Mouse (Mus musculus) forebrain, embryonic 14.5 days (tissue): Measurements from ENCODE around the gene Cemip2. TPM values are rescaled to one million over a fixed set of nuclear protein-coding genes. Genes with fewer than 3 reads are reported as not detected.

ENCODE experiments used
- ATAC-seq: fragments of 200-750 bp; cut with Nextera tagmentation; 2 replicates; pipeline ENCODE4 v1.8.0; 2017; ENCODE audit warnings: mild to moderate bottlenecking, moderate library complexity
- DNase-seq: peaks from one replicate; pipeline ENCODE4 v3.0.0-alpha.2; 2015; ENCODE audit warnings: low spot score
- H3K27ac ChIP-seq: fragments of 300-500 bp; sonication (generic); 2 replicates; pipeline ENCODE4 v1.5.1; 2014; ENCODE audit warnings: low read depth, mild to moderate bottlenecking, control low read depth, low read length, moderate library complexity
- H3K27me3 ChIP-seq: fragments of 300-500 bp; sonication (generic); replicated peaks from 2 replicates; pipeline ENCODE4 v1.6.1; 2014; ENCODE audit warnings: low read length, control low read depth, mixed read lengths; ENCODE audit not compliant: control insufficient read depth, insufficient read depth
- H3K36me3 ChIP-seq: fragments of 300-500 bp; sonication (generic); 2 replicates; pipeline ENCODE4 v1.6.1; 2014; ENCODE audit warnings: low read length, control low read depth; ENCODE audit not compliant: control insufficient read depth, insufficient read depth
- H3K4me1 ChIP-seq: fragments of 300-500 bp; sonication (generic); 2 replicates; pipeline ENCODE4 v1.6.1; 2014; ENCODE audit warnings: antibody characterized with exemption, low read length, control low read depth; ENCODE audit not compliant: control insufficient read depth, insufficient read depth
- H3K4me2 ChIP-seq: fragments of 300-500 bp; sonication (generic); 2 replicates; pipeline ENCODE4 v1.6.1; 2014; ENCODE audit warnings: mild to moderate bottlenecking, control low read depth, low read length
- H3K4me3 ChIP-seq: fragments of 300-500 bp; sonication (generic); 2 replicates; pipeline ENCODE4 v1.5.1; 2014; ENCODE audit warnings: low read depth, low read length, control low read depth
- H3K9ac ChIP-seq: fragments of 300-500 bp; sonication (generic); 2 replicates; pipeline ENCODE4 v1.6.1; 2014; ENCODE audit warnings: mild to moderate bottlenecking, low read length, control low read depth, moderate library complexity
- H3K9me3 ChIP-seq: fragments of 300-500 bp; sonication (generic); replicated peaks from 2 replicates; pipeline ENCODE4 v1.6.1; 2016; ENCODE audit warnings: low read length, control low read depth, mixed read lengths; ENCODE audit not compliant: control insufficient read depth
- WGBS: fragments of 180-500 bp; shearing (Covaris S2); extraction: QIAGEN DNeasy Blood & Tissue Kit; methylation state at CpG from one replicate; pipeline ENCODE4 v1.1.7; 2014; 5-methylcytosine and 5-hydroxymethylcytosine counted together
- polyA plus RNA-seq: library from polyadenylated mRNA; unstranded; fragments of >200 nt; fragmentation: Nextera tagmentation; extraction: Ambion mirVana; gene quantifications from 2 replicates; pipeline ENCODE4 v1.2.1, GENCODE M21; 2014

The Cemip2 gene
- polyA plus RNA-seq, 1 experiment from 2014 or later, result 29.2 TPM

DNA sequence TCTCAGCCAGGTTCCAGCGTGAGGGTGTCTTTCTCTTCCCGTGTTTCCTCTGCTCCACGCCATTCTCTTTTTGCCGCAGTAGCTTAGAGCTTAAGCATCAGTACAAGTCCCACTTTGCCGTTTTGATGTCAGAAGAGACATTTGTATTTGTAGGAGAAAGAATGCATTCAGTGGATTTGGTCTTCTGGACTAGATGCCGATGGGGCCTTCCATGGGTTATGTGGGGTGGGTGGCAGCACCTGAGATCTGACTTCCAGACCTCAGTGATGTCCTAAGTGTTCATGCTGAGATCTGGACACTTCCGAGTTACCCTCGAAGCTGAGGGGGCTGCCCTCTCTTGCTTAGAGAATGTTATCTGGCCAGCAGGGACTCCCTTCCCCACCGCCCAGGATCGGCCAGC, 72.6 kb downstream of the Cemip2 start:
- Histone ChIP-seq H3K36me3 (peaks cover 90% of the 10 kb centered on the region), H3K9me3 (no peaks in the 10 kb centered on the region), H3K9ac (no peak overlapping the region), H3K27ac (no peak overlapping the region), H3K4me2 (no peak overlapping the region), H3K4me1 (no peaks in the 10 kb centered on the region), H3K4me3 (no peak overlapping the region), H3K27me3 (no peaks in the 10 kb centered on the region)
- no peak for ATAC-seq
- no peak for DNase-seq
- 94% methylated on average over 10 of the region's 10 CpGs for WGBS

DNA sequence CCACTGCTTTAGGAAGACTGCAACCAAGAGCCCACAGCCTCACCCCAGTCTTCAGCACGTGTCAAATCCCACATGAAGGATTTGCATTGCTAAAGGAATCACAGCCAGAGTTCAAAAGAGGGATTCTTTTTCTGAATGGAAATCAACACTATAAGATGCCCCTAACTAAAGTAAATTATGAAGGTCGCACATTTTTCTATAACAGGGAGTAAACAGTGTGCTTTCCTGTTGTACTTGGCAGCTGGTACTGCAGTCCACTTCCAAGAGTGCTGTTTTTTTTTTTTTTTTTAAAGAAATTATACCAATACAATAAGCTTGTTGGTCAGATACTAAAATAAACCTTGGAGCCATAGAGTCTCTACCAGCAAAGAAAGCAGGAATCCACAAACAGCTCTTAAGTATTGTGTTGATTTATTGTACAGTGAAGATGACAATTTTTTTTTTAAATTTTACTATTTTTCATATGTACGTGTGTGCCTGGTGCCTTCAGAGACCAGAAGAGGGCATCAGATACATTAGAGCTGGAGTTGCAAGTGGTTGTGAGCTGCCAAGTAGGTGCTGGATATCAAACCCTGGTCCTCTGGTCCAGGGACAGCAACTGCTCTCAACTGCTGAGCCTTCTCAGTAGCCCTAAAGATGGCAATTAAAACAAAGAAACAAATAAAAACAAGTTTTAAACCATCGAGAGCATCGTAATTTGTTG, 76.5 kb downstream of the Cemip2 start:
- Histone ChIP-seq H3K4me2 (no peak overlapping the region), H3K27ac (no peak overlapping the region), H3K36me3 (peaks cover 87% of the 10 kb centered on the region), H3K9me3 (no peaks in the 10 kb centered on the region), H3K4me1 (no peaks in the 10 kb centered on the region), H3K9ac (no peak overlapping the region), H3K27me3 (no peaks in the 10 kb centered on the region), H3K4me3 (no peak overlapping the region)
- no peak for ATAC-seq
- WGBS, result 91% methylated on average over 5 of the region's 5 CpGs
- no peak for DNase-seq

DNA sequence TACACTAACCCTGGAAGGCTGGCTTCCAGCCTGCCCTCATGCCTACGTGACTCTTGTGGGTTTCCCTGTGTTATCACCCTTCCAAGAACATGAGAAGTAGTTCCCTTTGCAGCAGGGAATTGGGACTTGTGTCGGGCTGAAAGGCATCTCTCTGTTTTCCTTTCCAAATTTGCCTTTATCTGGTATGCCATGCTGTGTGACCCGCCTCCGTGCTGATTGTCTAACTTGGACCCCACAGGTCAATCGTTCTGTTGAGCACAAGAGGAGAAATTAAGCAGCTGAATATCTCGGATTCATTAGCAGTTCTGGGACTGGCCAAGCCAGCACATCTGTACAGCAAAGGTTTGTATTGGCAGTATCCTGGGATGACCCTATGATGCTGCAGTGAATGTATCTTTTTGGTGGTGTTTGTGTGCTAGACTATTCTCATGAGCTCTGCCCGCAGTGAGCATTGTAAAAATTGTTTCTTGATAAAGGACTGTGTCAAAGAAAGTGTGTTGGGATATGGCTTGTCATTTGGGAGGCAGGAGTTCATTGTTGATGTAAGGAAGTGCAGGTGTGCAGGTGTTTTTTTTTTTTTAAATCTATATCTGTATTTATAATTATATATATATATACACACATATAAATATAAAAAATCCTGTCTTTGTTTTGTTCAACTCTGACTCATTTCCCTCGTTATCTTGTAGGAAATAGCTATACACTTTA, 77.4 kb downstream of the Cemip2 start:
- Histone ChIP-seq H3K4me2 (no peak overlapping the region), H3K4me1 (no peaks in the 10 kb centered on the region), H3K9me3 (no peaks in the 10 kb centered on the region), H3K27me3 (no peaks in the 10 kb centered on the region), H3K36me3 (peaks cover 85% of the 10 kb centered on the region), H3K4me3 (no peak overlapping the region), H3K9ac (no peak overlapping the region), H3K27ac (no peak overlapping the region)
- no peak for DNase-seq
- ATAC-seq, result no peak
- 86% methylated on average over 8 of the region's 8 CpGs for WGBS

DNA sequence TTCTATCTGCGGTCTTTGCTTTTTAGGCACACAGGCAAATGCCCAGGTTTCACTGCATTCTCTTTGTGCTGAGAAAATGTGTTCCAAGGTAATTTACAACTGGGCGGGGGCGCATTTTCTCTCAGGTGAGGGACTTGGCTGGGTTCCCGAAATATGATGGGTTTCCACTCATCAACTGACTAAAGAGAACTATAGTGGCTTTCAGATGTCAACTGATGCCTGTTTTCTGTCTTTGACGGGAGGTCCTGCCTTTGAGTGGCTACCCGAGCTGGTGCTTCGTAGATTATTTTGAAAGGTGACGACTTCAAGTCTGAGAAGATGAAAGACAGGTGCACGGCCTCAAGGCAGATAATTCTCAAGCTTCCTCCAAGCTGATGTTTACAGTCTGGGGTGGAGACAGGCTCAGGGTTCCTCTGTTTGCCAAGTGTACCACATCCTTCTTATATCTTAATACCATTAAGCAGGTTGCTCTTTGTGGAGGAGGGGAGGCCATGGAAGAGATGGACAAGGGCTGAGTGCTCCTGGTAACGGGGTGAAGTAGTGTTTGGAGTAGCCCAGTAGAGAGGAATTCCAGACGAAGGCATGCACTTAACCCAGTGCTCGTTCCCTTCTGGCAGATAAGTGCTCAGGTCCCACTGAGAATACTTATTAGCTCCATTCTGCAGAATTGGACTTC, 80.8 kb downstream of the Cemip2 start:
- Histone ChIP-seq H3K27ac (no peak overlapping the region), H3K4me3 (no peak overlapping the region), H3K4me1 (no peaks in the 10 kb centered on the region), H3K9ac (no peak overlapping the region), H3K27me3 (no peaks in the 10 kb centered on the region), H3K9me3 (no peaks in the 10 kb centered on the region), H3K4me2 (no peak overlapping the region), H3K36me3 (peaks cover 55% of the 10 kb centered on the region)
- no peak for ATAC-seq
- 91% methylated on average over 12 of the region's 12 CpGs for WGBS
- no peak for DNase-seq

DNA sequence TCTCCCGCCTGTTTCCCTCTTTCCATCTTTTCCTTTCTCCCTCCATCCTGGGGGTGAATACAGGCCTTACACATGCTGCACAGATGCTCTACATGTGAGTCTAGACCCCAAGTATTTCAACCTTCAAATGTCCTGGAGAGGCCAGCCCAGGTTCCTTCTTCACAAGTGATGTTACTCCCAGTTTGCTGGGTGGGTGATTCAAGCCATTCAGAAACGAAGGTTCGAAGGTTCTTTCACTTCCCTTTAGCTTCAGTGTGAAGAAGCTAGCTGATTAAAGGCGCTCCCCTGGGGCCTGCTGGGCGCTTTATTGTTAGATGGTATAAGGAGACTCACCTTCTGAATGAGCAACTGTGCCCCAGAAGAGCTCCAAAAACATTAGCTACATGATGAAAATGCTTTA, 82.0 kb downstream of the Cemip2 start:
- Histone ChIP-seq H3K4me2 (no peak overlapping the region), H3K27me3 (no peaks in the 10 kb centered on the region), H3K9ac (no peak overlapping the region), H3K4me3 (no peak overlapping the region), H3K36me3 (peaks cover 44% of the 10 kb centered on the region), H3K9me3 (no peaks in the 10 kb centered on the region), H3K4me1 (no peaks in the 10 kb centered on the region), H3K27ac (no peak overlapping the region)
- WGBS, result 69% methylated on average over 5 of the region's 5 CpGs
- DNase-seq (no peak), ATAC-seq (no peak)

DNA sequence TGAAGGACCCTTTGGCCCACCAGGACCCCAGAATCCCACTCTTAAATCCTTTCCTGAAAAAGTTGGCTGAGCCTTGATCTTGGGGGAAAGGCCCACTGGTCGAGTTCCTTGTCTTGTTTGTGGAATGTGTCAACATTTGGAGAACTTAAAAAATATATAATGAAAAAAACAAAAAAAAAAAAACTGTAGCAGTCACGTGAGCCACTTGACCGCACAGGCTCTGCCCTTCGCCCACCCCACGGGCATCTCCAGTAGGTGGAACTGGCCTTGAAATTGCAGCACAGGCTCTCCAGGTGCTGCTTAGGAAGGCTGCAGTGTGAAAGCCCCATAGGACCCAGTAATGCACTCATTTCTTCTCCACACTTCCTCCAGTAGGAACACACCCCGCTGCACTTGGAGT, 82.8 kb downstream of the Cemip2 start:
- H3K9ac ChIP-seq, result no peak overlapping the region
- ATAC-seq (no peak), DNase-seq (no peak)
- no peak overlapping the region for H3K4me3 ChIP-seq
- WGBS, result 90% methylated on average over 6 of the region's 6 CpGs
- H3K4me2 ChIP-seq, result no peak overlapping the region
- H3K36me3 ChIP-seq, result peaks cover 36% of the 10 kb centered on the region
- H3K27me3 ChIP-seq, result no peaks in the 10 kb centered on the region
- no peak overlapping the region for H3K27ac ChIP-seq
- no peaks in the 10 kb centered on the region for H3K4me1 ChIP-seq
- no peaks in the 10 kb centered on the region for H3K9me3 ChIP-seq

DNA sequence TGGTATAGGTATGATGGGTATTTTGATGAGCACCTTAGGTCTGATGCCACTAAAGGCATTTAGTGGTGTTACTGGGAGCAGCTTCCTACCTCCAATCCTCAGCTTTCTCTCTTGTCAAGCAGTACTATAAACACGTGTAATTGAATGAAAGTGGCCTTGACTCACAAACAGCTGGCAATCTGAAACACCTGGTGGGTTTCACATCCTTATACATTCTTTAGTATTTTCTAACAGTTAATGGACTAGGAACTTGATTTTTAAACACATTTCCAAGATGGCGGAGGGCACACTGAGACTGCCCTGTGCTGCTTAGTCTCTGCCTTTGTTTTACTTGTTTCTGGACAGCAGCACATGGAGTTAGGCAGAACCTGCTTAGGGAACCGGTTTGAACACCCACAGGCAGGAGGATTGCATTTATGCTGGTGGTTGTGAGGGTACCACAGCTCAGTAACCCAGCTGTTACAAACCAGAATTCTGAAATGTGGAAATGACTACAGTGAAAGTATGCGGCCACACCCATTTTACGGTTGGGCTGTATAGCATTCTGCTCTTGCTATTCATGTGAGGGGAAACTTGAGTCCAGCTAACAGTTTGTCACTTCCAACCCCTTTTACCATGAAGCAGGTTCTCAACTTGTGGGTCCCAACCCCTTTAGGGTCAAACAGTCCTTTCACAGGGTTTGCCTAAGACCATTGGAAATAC, 84.3 kb downstream of the Cemip2 start:
- no peak overlapping the region for H3K27ac ChIP-seq
- peaks cover 21% of the 10 kb centered on the region for H3K36me3 ChIP-seq
- ATAC-seq (no peak), DNase-seq (no peak)
- no peaks in the 10 kb centered on the region for H3K27me3 ChIP-seq
- no peak overlapping the region for H3K4me2 ChIP-seq
- no peak overlapping the region for H3K4me3 ChIP-seq
- no peak overlapping the region for H3K9ac ChIP-seq
- no peaks in the 10 kb centered on the region for H3K9me3 ChIP-seq
- 90% methylated on average over 5 of the region's 5 CpGs for WGBS
- H3K4me1 ChIP-seq, result no peaks in the 10 kb centered on the region

DNA sequence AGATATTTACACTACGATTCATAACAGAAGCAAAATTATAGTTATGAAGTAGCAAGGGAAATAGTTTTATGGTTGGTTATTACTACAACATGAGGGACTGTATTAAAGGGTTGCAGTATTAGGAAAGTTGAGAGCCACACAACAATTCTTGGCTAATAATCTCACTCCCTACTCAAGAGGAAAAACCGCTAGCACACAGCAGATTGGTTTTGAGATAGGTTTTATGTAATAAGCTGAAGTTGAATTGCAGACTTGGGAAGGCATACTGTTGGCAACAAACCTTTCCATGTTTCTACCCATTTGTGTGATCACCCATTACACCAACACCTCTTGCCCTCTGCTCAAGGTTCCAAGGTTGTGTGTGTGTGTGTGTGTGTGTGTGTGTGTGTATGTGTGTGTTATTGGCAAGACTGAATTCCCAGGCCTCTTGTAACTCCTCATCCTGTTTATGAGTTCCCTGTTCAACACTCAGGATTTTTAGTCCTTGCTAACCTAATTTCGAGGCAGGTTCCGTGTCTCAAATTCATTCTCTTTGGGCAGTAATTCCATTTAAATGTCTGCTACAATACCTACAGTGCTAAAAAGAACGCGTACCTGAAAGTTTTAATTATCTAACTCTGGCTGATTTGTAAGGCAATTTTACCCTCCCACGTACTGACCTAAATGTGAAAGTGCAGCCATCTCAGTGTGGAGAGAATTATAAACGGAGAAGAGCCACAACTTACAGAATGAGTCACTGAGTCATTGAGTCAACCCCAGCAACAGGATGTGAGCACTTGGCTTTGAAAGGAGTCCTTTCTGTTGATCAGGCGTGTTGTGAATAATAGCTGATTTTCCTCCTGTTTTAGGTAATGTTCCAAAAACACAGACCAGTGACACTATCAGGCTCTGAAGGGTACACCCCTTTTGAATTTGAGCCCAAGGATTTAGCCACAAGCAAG, 85.1 kb downstream of the Cemip2 start:
- peaks cover 15% of the 10 kb centered on the region for H3K36me3 ChIP-seq
- H3K4me3 ChIP-seq, result no peak overlapping the region
- no peak overlapping the region for H3K27ac ChIP-seq
- no peak overlapping the region for H3K4me2 ChIP-seq
- DNase-seq (no peak), ATAC-seq (no peak)
- no peak overlapping the region for H3K9ac ChIP-seq
- no peaks in the 10 kb centered on the region for H3K9me3 ChIP-seq
- H3K4me1 ChIP-seq, result no peaks in the 10 kb centered on the region
- WGBS, result 92% methylated on average over 9 of the region's 9 CpGs
- H3K27me3 ChIP-seq, result no peaks in the 10 kb centered on the region
